Mouse (Mus musculus) limb, embryonic 14.5 days (tissue): ENCODE results near the gene Sox13. TPM values are rescaled to one million over a fixed set of nuclear protein-coding genes. Genes with fewer than 3 reads are reported as not detected.

Experiments
- ATAC-seq: fragments of 200-750 bp; cut with Nextera tagmentation; 2 replicates; pipeline ENCODE4 v1.8.0; 2017; ENCODE audit warnings: low read depth, moderate number of reproducible peaks, moderate TSS enrichment; ENCODE audit not compliant: low FRiP score
- DNase-seq: peaks from one replicate; pipeline ENCODE4 v3.0.0-alpha.2; 2015; ENCODE audit warnings: low spot score
- H3K27ac ChIP-seq: fragments of 300-500 bp; sonication (generic); replicated peaks from 2 replicates; pipeline ENCODE4 v1.5.1; 2014; ENCODE audit warnings: low read depth, mild to moderate bottlenecking, low read length, moderate library complexity, mixed read lengths
- H3K27me3 ChIP-seq: fragments of 300-500 bp; sonication (generic); 2 replicates; pipeline ENCODE4 v1.6.1; 2014; ENCODE audit warnings: low read length, mixed read lengths; ENCODE audit not compliant: control insufficient read depth, insufficient read depth
- H3K36me3 ChIP-seq: fragments of 300-500 bp; sonication (generic); 2 replicates; pipeline ENCODE4 v1.6.1; 2014; ENCODE audit warnings: mild to moderate bottlenecking, low read length, moderate library complexity, mixed read lengths; ENCODE audit not compliant: control insufficient read depth, insufficient read depth
- H3K4me1 ChIP-seq: fragments of 300-500 bp; sonication (generic); 2 replicates; pipeline ENCODE4 v1.6.1; 2014; ENCODE audit warnings: antibody characterized with exemption, low read length, mixed read lengths; ENCODE audit not compliant: control insufficient read depth, insufficient read depth
- H3K4me2 ChIP-seq: fragments of 300-500 bp; sonication (generic); replicated peaks from 2 replicates; pipeline ENCODE4 v1.6.1; 2014; ENCODE audit warnings: low read depth, mild to moderate bottlenecking, low read length, moderate library complexity; ENCODE audit not compliant: severe bottlenecking
- H3K4me3 ChIP-seq: fragments of 300-500 bp; sonication (generic); replicated peaks from 2 replicates; pipeline ENCODE4 v1.5.1; 2014; ENCODE audit warnings: low read length
- H3K9ac ChIP-seq: fragments of 300-500 bp; sonication (generic); 2 replicates; pipeline ENCODE4 v1.6.1; 2014; ENCODE audit warnings: mild to moderate bottlenecking, low read depth, low read length, moderate library complexity; ENCODE audit not compliant: severe bottlenecking
- H3K9me3 ChIP-seq: fragments of 300-500 bp; sonication (generic); 2 replicates; pipeline ENCODE4 v1.6.1; 2016; ENCODE audit warnings: low read length; ENCODE audit not compliant: control insufficient read depth
- POLR2A ChIP-seq: fragments of 200-500 bp; IDR thresholded peaks from 2 replicates; pipeline ENCODE4 v1.8.0; 2012; ENCODE audit warnings: inconsistent platforms, mild to moderate bottlenecking, moderate library complexity, borderline replicate concordance; ENCODE audit not compliant: insufficient read depth, insufficient read length; ENCODE audit errors: extremely low read depth
- WGBS: fragments of 180-500 bp; shearing (Covaris S2); extraction: QIAGEN DNeasy Blood & Tissue Kit; methylation state at CpG from one replicate; pipeline ENCODE4 v1.1.7; 2014; 5-methylcytosine and 5-hydroxymethylcytosine counted together
- polyA plus RNA-seq, 2 experiments: library from polyadenylated mRNA; depleted of rRNA in 1 of 2; stranded (reverse) in 1 of 2; unstranded in 1 of 2; fragments of >200 nt; fragmentation: Nextera tagmentation in 1 of 2; extraction: Ambion mirVana in 1 of 2; gene quantifications; 2 replicates each; pipeline versions ENCODE4 v1.2.1 to v1.2.3; 2012 to 2014

Gene Sox13
- polyA plus RNA-seq, 2 experiments: 4.7 to 22.9 TPM

DNA sequence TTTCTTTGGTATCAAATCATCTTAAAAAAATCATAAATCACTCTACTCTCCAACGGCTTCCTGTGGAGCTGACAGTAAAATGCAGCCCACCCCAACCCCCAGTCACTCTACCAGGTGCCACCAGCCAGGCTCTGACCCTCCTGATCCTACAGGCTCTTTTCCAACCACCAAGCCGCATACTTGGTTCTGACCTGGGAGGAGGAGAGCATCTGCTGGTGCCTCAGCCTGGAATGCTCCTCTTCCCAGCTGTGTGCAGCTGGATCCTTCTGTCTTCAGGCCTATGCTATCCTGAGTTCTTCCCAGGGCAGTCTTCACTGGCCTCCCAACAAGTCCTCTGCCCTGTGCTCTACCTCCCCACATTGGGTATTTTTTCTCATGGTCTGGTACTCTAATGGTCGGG lies 3.7 kb downstream of the Sox13 start:
- Histone ChIP-seq H3K4me1 (peaks cover 16% of the 10 kb centered on the region; the same call in 1 of the 2 replicates), H3K27ac (no peak overlapping the region), H3K4me3 (no peak overlapping the region), H3K27me3 (0 out of 2 replicates have a peak, but pooled peaks cover 4% of the 10 kb centered on the region), H3K4me2 (no peak overlapping the region), H3K9ac (no peak overlapping the region), H3K9me3 (no peaks in the 10 kb centered on the region), H3K36me3 (no peaks in the 10 kb centered on the region)
- no peak for TF ChIP-seq POLR2A
- no peak for DNase-seq
- WGBS: 46% methylated on average over 3 of the region's 3 CpGs
- ATAC-seq: no peak

DNA sequence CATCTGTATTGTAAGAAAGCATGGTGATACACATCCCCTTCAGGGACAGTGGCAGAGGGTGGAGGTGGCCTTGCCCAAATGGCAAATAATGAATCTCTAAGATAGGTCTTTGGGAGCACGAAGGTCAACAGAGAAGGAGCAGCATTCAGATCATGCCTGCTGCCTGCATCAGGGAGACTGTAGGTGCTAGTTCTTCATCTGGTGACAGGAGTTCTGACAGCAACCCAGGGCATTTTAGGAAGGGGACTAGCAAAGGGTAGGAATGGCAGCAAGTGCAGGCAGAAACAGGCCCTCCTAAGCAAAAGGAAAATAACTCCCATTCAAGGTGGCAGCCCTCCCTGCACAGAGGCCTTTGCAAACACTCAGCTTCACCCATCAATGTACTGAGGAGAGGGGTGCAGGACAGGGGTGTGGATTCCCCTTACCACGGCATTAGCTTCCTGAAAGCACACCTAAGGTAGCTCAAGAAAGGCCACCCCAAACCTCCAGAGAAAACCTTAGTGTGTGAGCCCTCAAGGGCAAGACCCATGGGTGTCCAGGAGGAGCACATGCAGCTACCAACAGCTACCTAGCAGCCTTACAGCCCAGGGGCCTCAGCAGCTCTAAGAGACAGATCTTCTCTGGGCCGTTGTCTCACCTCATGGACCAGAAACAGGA lies 4.9 kb downstream of the Sox13 start:
- no peak overlapping the region for H3K27ac ChIP-seq
- peaks cover 16% of the 10 kb centered on the region; the same call in 1 of the 2 replicates for H3K4me1 ChIP-seq
- DNase-seq (no peak), ATAC-seq (no peak)
- H3K36me3 ChIP-seq: no peaks in the 10 kb centered on the region
- 0 out of 2 replicates have a peak, but pooled peaks cover 4% of the 10 kb centered on the region for H3K27me3 ChIP-seq
- no peaks in the 10 kb centered on the region for H3K9me3 ChIP-seq
- no peak for TF ChIP-seq POLR2A
- 71% methylated on average over 2 of the region's 3 CpGs for WGBS
- no peak overlapping the region for H3K4me3 ChIP-seq
- no peak overlapping the region for H3K9ac ChIP-seq
- no peak overlapping the region for H3K4me2 ChIP-seq

DNA sequence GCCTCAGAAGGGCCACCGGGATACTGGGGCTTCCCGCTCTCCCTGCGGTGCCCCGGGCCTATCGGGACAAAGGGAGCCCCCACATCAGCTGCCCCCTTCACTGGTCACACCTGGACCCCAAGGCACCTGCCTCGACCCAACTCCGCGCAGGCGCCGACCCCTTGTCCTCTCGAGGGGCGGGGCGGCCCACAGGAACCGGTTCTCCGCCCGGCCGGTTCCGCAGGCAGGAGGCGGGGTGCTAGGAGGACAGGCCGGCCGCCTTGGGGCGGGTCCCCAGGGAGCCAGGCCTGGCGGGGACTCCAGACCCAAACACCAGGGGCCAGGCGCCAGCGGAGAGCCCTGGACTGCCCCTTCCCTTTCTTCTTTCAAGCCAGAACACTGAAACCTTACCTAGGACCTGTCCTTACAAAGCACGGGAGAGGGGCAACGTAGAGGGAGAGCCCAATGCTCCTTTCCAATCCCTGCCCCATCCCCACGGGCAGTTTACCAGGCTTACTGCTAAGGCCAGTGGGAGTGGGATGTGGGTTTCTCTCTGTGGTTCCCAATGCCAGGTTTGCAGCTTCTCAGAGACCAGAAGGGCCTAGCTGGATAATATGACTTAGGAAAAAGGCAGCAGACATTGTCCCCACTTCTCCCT lies 5.9 kb downstream of the Sox13 start:
- H3K9me3 ChIP-seq: no peaks in the 10 kb centered on the region
- ATAC-seq (no peak), DNase-seq (no peak)
- 13% methylated on average over 27 of the region's 28 CpGs for WGBS
- H3K4me3 ChIP-seq: 0 out of 2 replicates have a peak overlapping the region, but pooled peaks have one; percentile 10
- H3K27ac ChIP-seq: no peak overlapping the region
- no peaks in the 10 kb centered on the region for H3K36me3 ChIP-seq
- TF ChIP-seq POLR2A: no peak
- 0 out of 2 replicates have a peak, but pooled peaks cover 4% of the 10 kb centered on the region for H3K27me3 ChIP-seq
- peak overlapping the region; percentile 40 for H3K4me2 ChIP-seq
- H3K9ac ChIP-seq: peak overlapping the region; percentile 21; the same call in 1 of the 2 replicates
- peaks cover 16% of the 10 kb centered on the region; the same call in 1 of the 2 replicates for H3K4me1 ChIP-seq

DNA sequence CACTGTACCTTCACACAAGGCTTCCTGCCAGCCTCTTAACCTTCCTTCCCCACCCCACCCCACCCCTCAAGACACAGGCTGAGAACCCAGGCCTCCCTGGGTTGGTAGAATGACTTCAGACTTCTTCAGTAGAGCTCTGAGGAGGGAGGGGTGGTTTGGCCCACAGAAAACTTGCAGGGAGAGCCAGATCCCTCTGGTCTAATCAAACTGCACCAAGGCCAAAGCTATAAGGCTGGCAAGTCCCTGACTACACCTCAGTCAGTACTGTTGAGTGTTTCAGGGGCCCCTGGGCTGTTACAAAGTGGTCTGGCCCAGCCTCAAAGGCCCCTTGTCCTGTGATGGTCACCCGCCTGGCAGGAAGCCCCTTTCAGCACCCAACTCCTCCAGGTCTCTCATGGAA lies 6.6 kb downstream of the Sox13 start:
- DNase-seq: no peak
- H3K27me3 ChIP-seq: 0 out of 2 replicates have a peak, but pooled peaks cover 4% of the 10 kb centered on the region
- no peak overlapping the region for H3K4me2 ChIP-seq
- H3K9ac ChIP-seq: no peak overlapping the region
- H3K4me3 ChIP-seq: no peak overlapping the region
- no peak for TF ChIP-seq POLR2A
- no peak for ATAC-seq
- no peaks in the 10 kb centered on the region for H3K9me3 ChIP-seq
- no peak overlapping the region for H3K27ac ChIP-seq
- peaks cover 18% of the 10 kb centered on the region for H3K4me1 ChIP-seq
- WGBS: 47% methylated on average over 1 of the region's 1 CpGs
- no peaks in the 10 kb centered on the region for H3K36me3 ChIP-seq

DNA sequence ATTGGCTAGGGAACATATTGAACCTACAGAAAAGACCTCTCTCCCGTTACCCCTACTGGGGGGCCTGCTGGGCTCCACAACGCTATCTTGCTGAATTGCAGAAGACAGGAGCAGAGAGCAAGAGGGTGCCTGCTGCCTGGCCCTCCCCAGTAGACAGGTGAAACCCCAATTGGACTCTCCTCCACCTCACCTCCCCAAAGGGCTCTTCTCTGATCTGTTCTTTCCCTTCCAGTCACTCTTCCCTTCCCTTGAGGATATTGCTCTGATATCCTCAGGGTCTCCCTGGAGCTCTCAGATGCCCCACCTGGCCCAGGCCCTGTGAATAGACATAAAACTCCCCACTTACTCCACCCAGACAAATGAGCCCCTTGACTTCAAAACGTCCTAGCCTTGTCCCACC lies 7.1 kb downstream of the Sox13 start:
- ATAC-seq (no peak), DNase-seq (no peak)
- Histone ChIP-seq H3K9me3 (no peaks in the 10 kb centered on the region), H3K4me2 (no peak overlapping the region), H3K27ac (no peak overlapping the region), H3K4me3 (no peak overlapping the region), H3K36me3 (no peaks in the 10 kb centered on the region), H3K27me3 (0 out of 2 replicates have a peak, but pooled peaks cover under 1% of the 10 kb centered on the region), H3K4me1 (peaks cover 16% of the 10 kb centered on the region; the same call in 1 of the 2 replicates), H3K9ac (no peak overlapping the region)
- TF ChIP-seq POLR2A: no peak
- WGBS: 74% methylated on average over 3 of the region's 3 CpGs
